Mouse (Mus musculus) macrophage (primary cell): Measurements from ENCODE around the gene Ap3s2. TPM values are rescaled to one million over a fixed set of nuclear protein-coding genes. Genes with fewer than 3 reads are reported as not detected.

Source experiments
- H3K27ac ChIP-seq: fragments of 350-480 bp; formaldehyde crosslinking; 2 replicates; pipeline ENCODE4 v1.9.0; 2021
- H3K36me3 ChIP-seq: fragments of 350-480 bp; formaldehyde crosslinking; 2 replicates; pipeline ENCODE4 v1.9.0; 2021; ENCODE audit errors: inconsistent target
- H3K4me3 ChIP-seq: fragments of 350-480 bp; formaldehyde crosslinking; 2 replicates; pipeline ENCODE4 v1.9.0; 2021; ENCODE audit errors: inconsistent target
- H3K79me2 ChIP-seq: fragments of 350-480 bp; formaldehyde crosslinking; 2 replicates; pipeline ENCODE4 v1.9.0; 2021; ENCODE audit errors: inconsistent target
- WGBS: methylation state at CpG from one replicate; pipeline ENCODE4 v1.1.7; 2026; ENCODE audit warnings: inconsistent platforms; ENCODE audit not compliant: missing documents; 5-methylcytosine and 5-hydroxymethylcytosine counted together
- polyA plus RNA-seq: library from polyadenylated mRNA; stranded (reverse); fragments of 250-400 nt; gene quantifications from 3 replicates; pipeline ENCODE4 v1.2.4, GENCODE M21; 2018; ENCODE audit warnings: inconsistent platforms

Gene Ap3s2
- polyA plus RNA-seq, 1 experiment from 2014 or later = 9.2 TPM

GRCm38 (mm10) chr7:79871797-79872345 lies 48.6 kb downstream of the Ap3s2 start:
- H3K79me2 ChIP-seq = no peaks in the 10 kb centered on the region
- H3K27ac ChIP-seq = no peak overlapping the region
- H3K4me3 ChIP-seq = no peak overlapping the region
- WGBS = 90% methylated on average over 6 of the region's 6 CpGs
- H3K36me3 ChIP-seq = no peaks in the 10 kb centered on the region

- 46% methylated on average over 6 of the region's 6 CpGs for WGBS
- H3K36me3 ChIP-seq = no peaks in the 10 kb centered on the region
- H3K27ac ChIP-seq = 0 out of 2 replicates have a peak overlapping the region, but pooled peaks have one; percentile 22
- H3K4me3 ChIP-seq = no peak overlapping the region
- no peaks in the 10 kb centered on the region for H3K79me2 ChIP-seq
These were observed 51.3 kb downstream of the Ap3s2 start for GRCm38 (mm10) chr7:79869072-79869719.

- Histone ChIP-seq H3K36me3 (no peaks in the 10 kb centered on the region), H3K79me2 (no peaks in the 10 kb centered on the region), H3K4me3 (no peak overlapping the region), H3K27ac (no peak overlapping the region)
- 90% methylated on average over 7 of the region's 7 CpGs for WGBS
These were observed 52.0 kb downstream of the Ap3s2 start for GRCm38 (mm10) chr7:79868475-79868874.

- no peak overlapping the region for H3K4me3 ChIP-seq
- no peak overlapping the region for H3K27ac ChIP-seq
- WGBS = 89% methylated on average over 12 of the region's 13 CpGs
- no peaks in the 10 kb centered on the region for H3K36me3 ChIP-seq
- no peaks in the 10 kb centered on the region for H3K79me2 ChIP-seq
These were observed 52.6 kb downstream of the Ap3s2 start for GRCm38 (mm10) chr7:79867861-79868260.

GRCm38 (mm10) chr7:79866294-79867000 lies 54.0 kb downstream of the Ap3s2 start:
- H3K36me3 ChIP-seq = no peaks in the 10 kb centered on the region
- 85% methylated on average over 2 of the region's 3 CpGs for WGBS
- H3K4me3 ChIP-seq = no peak overlapping the region
- no peak overlapping the region for H3K27ac ChIP-seq
- no peaks in the 10 kb centered on the region for H3K79me2 ChIP-seq

- whole genome bisulfite sequencing = 92% methylated on average over 8 of the region's 8 CpGs
- H3K27ac ChIP-seq = no peak overlapping the region
- H3K4me3 ChIP-seq = no peak overlapping the region
- no peaks in the 10 kb centered on the region for H3K79me2 ChIP-seq
- H3K36me3 ChIP-seq = no peaks in the 10 kb centered on the region
These were observed 58.7 kb downstream of the Ap3s2 start for GRCm38 (mm10) chr7:79861794-79862193.

- peak within 1 kb of the TSS; percentile 100 for H3K27ac ChIP-seq
- H3K4me3 ChIP-seq = no peak within 1 kb of the TSS
- H3K79me2 ChIP-seq = no peaks in the 10 kb centered on the region
- no peaks in the 10 kb centered on the region for H3K36me3 ChIP-seq
- WGBS = 90% methylated on average over 9 of the region's 9 CpGs
These were observed 59.6 kb downstream of the Ap3s2 start, which contains the start of gene Anpep for GRCm38 (mm10) chr7:79860811-79861210. Gene Anpep, minus strand, starts transcription at chr7:79861059.

- Histone ChIP-seq H3K27ac (peak overlapping the region; percentile 100), H3K79me2 (no peaks in the 10 kb centered on the region), H3K4me3 (peak overlapping the region; percentile 34), H3K36me3 (no peaks in the 10 kb centered on the region)
- WGBS = 34% methylated on average over 9 of the region's 9 CpGs
These were observed 61.4 kb downstream of the Ap3s2 start for GRCm38 (mm10) chr7:79858956-79859630.

- Histone ChIP-seq H3K27ac (peak overlapping the region; percentile 100), H3K79me2 (no peaks in the 10 kb centered on the region), H3K4me3 (peak overlapping the region; percentile 34), H3K36me3 (no peaks in the 10 kb centered on the region)
- 39% methylated on average over 11 of the region's 11 CpGs for WGBS
These were observed 62.1 kb downstream of the Ap3s2 start for GRCm38 (mm10) chr7:79858202-79858934.

GRCm38 (mm10) chr7:79856305-79856704 lies 64.1 kb downstream of the Ap3s2 start:
- Histone ChIP-seq H3K79me2 (no peaks in the 10 kb centered on the region), H3K4me3 (no peak overlapping the region), H3K27ac (no peak overlapping the region), H3K36me3 (no peaks in the 10 kb centered on the region)
- WGBS = 98% methylated on average over 3 of the region's 4 CpGs

GRCm38 (mm10) chr7:79847456-79848451 lies 72.7 kb downstream of the Ap3s2 start:
- Histone ChIP-seq H3K4me3 (peak overlapping the region; percentile 73), H3K36me3 (peaks cover 17% of the 10 kb centered on the region; the same call in 1 of the 2 replicates), H3K79me2 (peaks cover 52% of the 10 kb centered on the region), H3K27ac (peak overlapping the region; percentile 80)
- 24% methylated on average over 48 of the region's 53 CpGs for WGBS

- peak overlapping the region; percentile 80 for H3K27ac ChIP-seq
- peaks cover 30% of the 10 kb centered on the region for H3K36me3 ChIP-seq
- H3K79me2 ChIP-seq = peaks cover 66% of the 10 kb centered on the region
- WGBS = 91% methylated on average over 2 of the region's 2 CpGs
- H3K4me3 ChIP-seq = peak overlapping the region; percentile 73
These were observed 74.1 kb downstream of the Ap3s2 start for GRCm38 (mm10) chr7:79846342-79846741.

- 0 out of 2 replicates have a peak overlapping the region, but pooled peaks have one; percentile 80 for H3K27ac ChIP-seq
These were observed 76.2 kb downstream of the Ap3s2 start for GRCm38 (mm10) chr7:79844090-79844802.

More at GRCm38 (mm10) chr7:79844090-79844802, 76.2 kb downstream of the Ap3s2 start:
- Histone ChIP-seq H3K79me2 (peaks cover 76% of the 10 kb centered on the region), H3K4me3 (peak overlapping the region; percentile 73; the same call in 1 of the 2 replicates), H3K36me3 (peaks cover 51% of the 10 kb centered on the region)
- 96% methylated on average over 8 of the region's 8 CpGs for WGBS
